Mouse (Mus musculus) thymus, postnatal 36 days (tissue): Measurements from ENCODE around the gene Mog.
"Not testable (repeated sequence)": the region's sequence is repeated elsewhere in the genome, so short reads cannot be mapped to it uniquely, and the experiment has no call there.

ENCODE experiments used
- DNase-seq, 2 experiments: peaks; one replicate each; pipeline ENCODE4 v3.0.0; 2022; ENCODE audit warnings: mixed read lengths in 2 of 2

Gene Mog

GRCm38 (mm10) chr17:37044651-37045244 lies 21.6 kb upstream of the Mog start:
- DNase-seq: no peak

DNA sequence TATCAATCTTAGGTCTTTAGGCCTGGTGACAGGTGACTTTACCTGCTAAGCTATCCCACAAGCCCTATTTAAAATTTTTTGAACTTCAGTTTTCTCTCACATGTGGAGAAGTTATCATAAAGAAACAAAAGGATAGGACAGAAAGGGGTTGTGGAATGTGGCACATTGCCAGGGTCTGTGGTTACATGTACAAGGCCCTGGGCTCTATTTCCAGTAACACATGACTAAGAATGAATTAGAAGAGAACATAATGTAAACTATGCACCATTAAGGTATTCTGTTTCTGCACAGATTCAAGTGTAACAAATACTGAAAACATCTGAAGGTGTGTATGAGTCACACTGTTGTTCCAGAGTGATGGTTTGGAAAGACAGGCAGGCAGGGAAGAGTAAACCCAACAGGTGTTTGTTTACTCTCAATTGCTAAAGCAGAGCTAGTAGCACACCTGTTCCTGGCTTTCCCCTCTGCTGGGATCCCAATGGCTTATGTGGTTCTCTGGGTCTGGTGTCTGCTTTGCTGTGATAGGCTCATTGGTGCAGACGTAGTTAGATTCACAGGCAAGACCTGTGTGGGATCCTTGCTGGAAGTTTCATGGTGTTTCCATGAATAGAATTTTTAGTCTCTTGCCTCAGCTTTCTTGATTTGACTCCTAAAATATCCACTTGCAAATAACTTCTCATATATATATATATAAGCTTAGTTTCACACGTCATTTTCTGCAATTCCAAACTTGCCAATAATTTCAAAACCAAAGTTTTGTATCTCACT lies 16.1 kb upstream of the Mog start:
- DNase-seq: no peak

DNA sequence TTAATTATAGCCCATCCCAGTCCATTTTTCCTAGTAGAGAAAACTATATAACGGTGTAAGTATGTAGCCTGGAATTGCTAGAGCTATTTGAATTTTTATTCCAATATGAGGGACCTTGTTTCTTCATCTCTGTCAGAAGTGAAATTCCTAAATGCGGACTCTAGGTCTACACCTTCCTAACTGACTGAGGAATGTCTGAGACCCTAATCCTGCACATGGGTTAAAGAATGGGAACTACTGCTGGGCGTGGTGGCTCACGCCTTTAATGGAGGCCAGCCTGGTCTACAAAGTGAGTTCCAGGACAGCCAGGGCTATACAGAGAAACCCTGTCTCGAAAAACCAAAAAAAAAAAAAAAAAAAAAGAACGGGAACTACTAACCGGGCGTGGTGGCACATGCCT lies 6.0 kb upstream of the Mog start:
- DNase-seq: no peak

DNA sequence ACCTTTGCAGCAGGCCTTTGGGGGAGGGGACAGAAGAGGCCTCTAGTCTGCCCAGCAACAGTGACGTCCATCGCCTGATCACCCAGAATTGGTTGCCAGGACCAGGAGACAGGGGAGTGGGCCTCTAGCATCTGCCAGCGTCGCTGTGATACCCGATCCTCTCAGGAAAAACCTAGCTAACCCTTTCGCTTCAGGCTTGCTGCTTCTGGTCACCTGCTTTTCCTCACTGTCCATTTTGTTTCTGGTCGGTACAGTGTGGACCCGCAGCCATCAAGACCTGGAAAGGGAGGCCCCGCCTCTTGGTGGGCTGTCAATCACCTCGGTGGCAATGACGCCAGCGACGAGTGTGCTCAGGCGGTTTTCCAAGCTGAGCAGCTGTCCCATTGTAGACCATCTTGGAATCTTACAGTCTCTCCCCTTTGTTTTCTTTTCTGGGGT lies 5.5 kb upstream of the Mog start:
- DNase-seq: peak; percentile 72 to 78

DNA sequence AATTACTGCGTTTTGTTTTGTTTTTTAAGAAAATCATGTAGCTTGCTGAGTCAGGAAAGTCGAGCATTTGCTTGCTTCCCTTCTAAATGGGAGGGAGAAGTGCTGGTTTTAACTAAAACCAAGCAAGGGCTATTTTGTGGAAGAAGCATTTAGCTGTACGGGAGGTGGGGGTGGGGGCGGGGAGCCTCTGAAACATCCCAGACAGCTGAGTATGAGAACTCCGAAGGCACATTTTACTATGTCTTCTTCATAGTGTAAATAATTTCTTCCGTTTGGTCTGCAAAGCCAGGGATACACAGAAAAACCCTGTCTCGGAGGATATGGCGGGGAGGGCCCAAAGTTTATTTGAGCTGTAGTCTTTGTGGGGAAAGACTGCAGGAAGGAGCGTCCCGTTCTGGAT lies 5.0 kb upstream of the Mog start:
- no peak for DNase-seq

DNA sequence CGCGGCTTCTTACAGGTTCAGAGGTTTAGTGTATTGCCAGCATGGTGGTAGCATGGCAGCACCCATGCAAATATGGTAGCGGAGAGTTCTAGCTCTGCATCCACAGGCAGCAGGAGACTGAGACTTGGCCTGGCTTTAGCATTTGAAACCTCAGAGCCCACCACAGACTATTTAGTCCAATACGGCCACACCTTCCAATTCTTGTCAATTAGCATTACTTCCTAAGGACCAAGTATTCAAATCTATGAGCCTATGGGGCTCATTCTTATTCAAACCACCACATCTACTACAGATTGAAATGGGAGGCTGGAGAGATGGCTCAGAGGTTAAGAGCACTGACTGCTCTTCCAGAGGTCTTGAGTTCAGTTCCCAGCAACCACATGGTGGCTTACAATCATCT lies 4.3 kb upstream of the Mog start:
- no peak for DNase-seq

DNA sequence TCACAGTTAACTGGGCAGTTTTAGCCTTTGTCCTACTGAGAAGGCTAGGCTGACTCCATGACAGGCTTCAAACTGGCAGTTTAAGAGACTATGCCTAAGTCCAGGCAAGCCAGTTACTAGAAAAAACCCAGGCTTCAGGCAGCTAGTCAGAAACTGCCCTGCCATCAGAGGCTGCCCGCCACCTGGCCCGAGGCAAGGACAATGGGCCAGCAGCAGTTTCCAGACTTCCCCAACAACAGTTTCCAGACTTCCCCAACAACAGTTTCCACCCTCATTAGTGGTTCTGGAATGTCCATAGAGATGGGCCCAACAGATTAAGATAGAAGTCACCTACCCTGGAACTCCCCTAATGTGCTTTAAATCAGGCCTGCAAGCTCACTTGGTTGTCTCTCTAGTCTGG lies 3.2 kb upstream of the Mog start:
- DNase-seq: no peak

GRCm38 (mm10) chr17:37019242-37019641 lies 4.0 kb downstream of the Mog start:
- DNase-seq: not testable (repeated sequence)

DNA sequence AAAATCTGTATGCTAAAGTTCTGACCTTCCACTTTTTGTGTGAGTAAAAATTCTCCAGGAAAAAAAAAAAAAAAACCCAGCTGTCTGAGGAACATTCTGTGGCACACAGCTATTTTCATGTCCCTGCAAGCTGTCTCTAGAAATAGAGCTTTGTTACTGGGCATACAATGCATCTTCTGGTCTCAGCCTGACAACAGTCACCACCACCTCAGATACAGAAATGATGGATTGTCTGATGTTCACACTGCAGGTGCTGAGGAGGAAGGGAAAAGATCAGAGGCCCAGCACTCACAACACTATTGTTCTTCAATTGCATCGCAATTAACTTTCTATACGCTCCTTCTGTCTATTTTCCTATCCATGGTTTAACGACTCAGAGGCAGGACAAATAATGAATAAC lies 4.9 kb downstream of the Mog start:
- DNase-seq: no peak

DNA sequence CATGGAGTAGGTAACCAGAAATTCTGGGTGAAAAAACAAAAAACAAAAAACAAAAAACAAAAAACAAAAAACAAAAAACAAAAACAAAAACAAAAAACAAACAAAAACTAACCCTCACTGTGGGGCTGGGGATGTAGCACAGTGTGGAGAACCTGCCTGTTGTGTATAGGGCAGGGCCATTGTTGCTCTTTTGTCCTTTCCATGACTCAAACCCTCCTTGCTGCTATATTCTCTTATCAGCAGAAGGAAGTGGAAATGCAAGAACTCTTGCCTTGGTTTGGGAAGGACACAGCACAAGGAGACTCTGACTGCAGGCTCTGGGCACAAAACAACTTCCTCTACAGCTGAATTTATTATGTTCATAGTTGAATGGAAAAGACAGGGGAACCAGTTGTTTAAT lies 6.9 kb downstream of the Mog start:
- DNase-seq: no peak

GRCm38 (mm10) chr17:37012141-37012540 lies 11.1 kb downstream of the Mog start:
- no peak for DNase-seq

DNA sequence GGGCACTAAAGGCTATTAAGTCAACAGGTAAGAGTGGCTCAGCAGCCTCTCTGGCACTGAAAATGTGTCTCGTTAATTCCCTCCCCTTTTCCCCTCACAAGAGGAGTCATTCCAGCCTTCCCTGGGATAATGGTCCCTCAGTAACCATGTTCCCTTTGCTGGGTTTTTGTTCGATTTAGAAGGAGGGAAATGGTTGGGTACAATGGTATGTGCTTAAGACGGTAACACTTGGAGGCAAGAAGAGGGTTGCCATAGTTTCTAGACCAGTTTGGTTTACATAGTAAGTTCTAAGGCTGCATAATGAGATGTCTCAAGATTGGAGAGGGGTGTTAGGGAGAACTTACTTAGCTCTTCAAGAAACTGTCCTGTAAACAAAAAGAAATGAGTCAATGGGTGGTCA lies 11.5 kb downstream of the Mog start:
- no peak for DNase-seq

GRCm38 (mm10) chr17:37009460-37010042 lies 13.6 kb downstream of the Mog start:
- no peak for DNase-seq

DNA sequence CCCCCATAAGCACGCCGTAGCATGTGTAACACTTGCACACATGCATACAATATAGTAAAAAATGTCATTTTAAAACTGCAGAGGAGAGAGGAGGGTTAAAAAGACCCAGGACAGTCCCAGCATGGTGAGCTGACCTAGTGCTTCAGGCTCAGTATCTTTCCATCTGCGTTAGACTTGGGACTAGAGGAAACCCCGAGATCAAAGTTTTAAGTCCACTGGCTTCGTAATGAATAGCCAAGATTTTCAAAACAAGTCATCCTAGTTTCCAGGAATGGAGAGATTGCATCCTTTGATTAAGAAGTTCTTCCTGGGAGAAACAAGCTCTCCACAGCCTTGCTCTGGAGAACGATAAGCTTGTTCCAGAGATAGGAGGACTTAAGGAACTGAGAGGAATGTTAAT lies 15.0 kb downstream of the Mog start:
- DNase-seq: no peak

DNA sequence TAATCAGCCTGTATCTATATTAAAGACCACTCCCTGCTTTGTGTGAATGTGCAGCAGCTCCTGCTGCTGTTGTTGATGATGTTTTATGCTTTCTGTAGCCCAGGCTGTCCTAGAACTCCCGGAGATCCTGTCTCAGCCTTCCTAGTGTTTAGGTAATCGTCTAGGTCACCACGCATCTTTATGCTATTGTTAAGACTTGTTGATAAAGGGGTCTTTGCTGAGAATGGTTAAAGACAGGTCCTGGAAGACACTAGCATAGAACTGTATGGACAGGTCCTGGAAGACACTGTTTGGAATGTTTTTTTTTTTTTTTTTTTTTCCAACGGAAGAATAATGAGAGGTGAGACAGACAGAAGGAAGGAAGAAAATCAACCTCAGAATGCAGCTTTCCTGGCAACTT lies 19.8 kb downstream of the Mog start:
- DNase-seq: no peak

DNA sequence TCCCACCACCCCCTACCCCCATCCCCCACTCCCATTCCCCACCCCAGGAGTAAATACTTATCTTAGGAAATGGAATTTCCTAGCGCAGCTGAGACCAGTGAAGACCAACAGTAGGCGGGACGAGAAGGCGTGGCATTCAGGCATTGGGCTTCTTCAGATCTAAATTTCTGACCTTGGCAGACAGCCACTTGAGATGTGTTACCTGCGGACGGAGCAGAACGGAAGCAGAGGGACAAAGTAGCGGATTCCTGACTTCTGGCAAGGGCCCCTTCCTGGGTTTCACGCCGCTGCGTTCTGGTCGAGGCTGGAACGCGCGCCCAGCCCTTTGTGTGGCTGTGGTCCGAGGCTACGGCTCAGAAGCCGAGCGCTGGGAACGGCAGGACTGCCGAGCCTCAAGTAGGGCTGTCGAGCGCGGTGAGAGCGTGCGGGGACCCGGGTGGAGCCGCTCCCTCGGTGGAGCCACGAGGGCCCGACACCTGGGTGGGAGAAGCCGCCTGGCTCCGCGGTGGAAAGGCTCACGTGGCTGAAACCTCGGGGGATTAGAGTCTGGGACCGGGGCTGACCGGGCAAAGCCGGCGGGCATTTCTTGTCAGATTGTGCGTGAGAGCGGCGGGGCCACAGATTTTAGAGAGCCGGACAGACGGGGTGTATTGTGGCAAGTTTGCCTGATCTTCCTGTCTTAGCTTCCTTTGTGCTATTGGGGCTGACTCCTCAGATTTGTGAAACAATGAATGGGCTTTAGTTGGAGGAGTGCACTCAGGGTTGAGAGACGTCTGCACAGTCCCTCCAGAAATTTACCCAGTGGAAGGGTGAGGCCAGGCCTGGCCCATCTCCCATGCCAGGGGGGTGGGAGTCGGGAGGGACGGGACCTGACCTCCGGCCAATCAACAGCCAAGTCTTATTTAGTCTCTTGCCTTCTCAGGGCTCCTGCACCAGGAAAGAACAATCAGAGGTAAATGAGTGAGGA lies 20.6 kb downstream of the Mog start:
- DNase-seq: no peak

GRCm38 (mm10) chr17:37000863-37001262 lies 22.3 kb downstream of the Mog start, which contains the start of gene Zfp57:
Gene Zfp57 (plus strand): TSS chr17:37001163.
- DNase-seq: no peak

- DNase-seq: no peak
These were observed 24.7 kb downstream of the Mog start for GRCm38 (mm10) chr17:36998477-36998876.

GRCm38 (mm10) chr17:36997033-36997735 lies 26.0 kb downstream of the Mog start:
- peak; percentile 65 to 70 for DNase-seq

DNA sequence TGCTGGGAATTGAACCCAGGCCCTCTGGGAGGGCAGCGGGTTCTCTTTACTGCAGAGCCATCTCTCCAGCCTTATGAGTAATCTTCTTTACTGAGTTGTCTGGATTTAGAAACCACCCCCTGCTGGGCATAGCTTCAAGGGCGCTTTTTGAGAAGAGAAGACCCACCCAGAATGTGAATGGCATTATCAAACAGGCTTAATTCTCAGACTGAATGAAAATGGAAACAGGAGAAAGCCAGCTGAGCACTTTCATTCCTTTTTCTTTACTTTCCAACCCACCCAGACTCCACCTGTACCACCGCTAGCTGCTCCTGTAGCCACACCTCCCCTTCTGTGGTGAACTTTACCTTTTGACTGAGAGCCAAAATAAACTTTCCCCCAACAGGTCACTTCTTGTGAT lies 27.8 kb downstream of the Mog start:
- no peak for DNase-seq

DNA sequence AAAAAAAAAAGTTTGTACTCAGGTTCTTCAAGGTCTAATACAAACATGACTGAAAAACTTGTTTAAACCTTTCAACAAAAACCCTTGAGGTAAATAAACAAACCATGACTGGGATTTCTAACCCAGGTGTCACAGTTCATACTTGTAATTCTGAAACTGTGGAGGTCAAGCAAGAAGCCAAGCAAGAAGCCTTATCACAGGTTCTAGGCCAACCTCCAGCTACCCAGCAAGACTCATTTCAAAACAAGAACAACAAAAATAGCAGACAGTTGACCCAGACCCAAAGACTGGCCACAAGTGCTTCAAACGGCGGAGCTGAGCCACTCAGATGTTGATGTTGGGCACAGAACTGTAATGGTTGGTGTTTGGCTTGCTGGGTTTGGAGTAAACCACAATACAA lies 28.7 kb downstream of the Mog start:
- DNase-seq: no peak

DNA sequence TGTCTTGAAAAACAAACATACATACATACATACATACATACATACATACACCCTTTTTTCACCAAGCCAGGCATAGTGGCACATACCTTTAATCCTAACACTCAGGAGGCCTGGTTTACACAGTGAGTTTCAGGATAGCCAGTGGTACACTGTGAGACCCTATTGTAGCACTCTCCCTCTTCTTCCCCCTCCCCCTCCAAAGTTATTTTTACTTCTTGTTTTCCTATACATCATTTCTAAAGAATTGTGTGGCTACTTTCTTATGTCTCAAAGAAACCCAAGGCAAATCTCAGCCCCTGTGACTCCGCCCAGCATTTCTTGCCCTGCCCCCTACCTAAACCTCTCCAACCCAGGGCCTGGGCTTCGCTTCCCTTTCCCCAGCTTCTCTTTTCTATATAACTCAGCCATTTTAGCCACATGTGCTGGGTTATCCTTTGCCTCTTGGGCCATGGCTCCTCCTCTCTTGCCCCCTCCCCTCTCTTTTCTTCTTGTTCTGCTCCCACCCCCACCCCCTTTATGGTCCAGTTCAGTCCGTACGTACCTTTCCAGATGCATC lies 29.4 kb downstream of the Mog start:
- no peak for DNase-seq
